Mouse (Mus musculus): ENCODE data around the gene Gpx3.
"Not testable (repeated sequence)": the region's sequence is repeated elsewhere in the genome, so short reads cannot be mapped to it uniquely, and the experiment has no call there.

The Gpx3 gene

DNA sequence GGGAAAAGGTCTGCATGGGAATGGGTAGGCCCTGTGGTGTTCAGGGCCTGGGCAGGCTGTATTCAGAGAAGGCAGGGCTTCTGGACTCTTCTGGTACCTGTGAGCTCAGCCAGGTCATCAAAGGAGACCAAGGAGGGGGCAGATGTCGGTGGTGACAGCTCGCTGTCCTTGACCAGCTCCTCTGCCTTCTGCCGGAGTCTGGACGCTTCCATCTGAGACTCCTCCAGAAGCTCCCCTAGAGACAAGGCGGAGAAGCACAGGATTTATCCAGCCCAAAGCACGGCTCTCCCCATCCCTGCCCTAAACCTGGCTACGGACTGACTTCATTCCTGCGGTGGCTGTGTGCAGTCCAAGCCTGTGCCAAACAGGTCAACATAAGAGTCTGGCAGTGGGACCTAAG lies 37.2 kb downstream of the Gpx3 start:
- DNase-seq (ENCODE audit: low spot score in 2 of 2), result no peak

GRCm38 (mm10) chr11:54940056-54940455 lies 37.8 kb downstream of the Gpx3 start:
- no peak for DNase-seq (ENCODE audit: low spot score in 2 of 2)

DNA sequence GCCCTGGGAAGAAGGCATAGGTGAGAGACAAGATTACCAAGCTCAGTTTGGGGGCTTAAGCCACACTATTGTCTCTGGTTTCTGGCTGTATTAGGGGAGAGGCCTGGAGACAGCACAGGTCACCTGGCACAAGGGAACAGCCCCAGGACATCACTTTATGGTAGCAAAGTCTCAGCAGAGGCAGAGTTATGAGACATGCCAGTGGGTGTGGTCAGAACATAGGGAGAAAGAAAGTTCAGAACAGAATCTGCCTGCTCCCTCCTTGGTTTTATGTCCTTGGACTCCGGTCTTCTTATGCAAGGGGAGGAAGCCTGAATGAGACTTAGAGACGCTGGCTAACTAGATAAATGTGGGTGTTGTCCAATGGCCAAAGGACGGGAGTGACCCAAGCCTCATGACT lies 42.4 kb downstream of the Gpx3 start:
- DNase-seq (ENCODE audit: low spot score in 2 of 2), result no peak

DNA sequence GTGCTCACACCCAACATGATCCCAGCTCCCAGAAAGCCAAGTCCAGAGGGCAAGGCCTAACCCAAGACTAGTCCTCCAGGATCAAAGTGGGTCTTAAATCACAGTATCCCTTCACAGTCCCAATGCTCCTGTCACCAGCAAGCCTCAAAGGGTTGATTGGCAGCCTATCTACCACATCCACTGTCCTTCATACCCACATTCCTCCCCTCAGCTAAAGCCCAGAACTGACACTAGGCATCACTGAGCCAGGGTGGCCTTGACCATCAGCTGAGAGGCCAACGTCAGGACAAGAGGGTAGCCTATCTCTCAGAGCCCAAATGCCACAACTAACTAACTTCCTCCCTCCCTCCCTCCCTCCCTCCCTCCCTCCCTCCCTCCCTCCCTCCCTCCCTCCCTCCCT lies 47.5 kb downstream of the Gpx3 start:
- DNase-seq (ENCODE audit: low spot score in 2 of 2), result no peak

- DNase-seq (ENCODE audit: low spot score in 2 of 2), result no peak
Observed at GRCm38 (mm10) chr11:54950684-54951083, 48.4 kb downstream of the Gpx3 start.

GRCm38 (mm10) chr11:54952651-54953050 lies 50.4 kb downstream of the Gpx3 start:
- peak; percentile 47 to 49 for DNase-seq (ENCODE audit: low spot score in 2 of 2)

GRCm38 (mm10) chr11:54953993-54954446 lies 51.8 kb downstream of the Gpx3 start:
- no peak for DNase-seq (ENCODE audit: low spot score in 2 of 2)

DNA sequence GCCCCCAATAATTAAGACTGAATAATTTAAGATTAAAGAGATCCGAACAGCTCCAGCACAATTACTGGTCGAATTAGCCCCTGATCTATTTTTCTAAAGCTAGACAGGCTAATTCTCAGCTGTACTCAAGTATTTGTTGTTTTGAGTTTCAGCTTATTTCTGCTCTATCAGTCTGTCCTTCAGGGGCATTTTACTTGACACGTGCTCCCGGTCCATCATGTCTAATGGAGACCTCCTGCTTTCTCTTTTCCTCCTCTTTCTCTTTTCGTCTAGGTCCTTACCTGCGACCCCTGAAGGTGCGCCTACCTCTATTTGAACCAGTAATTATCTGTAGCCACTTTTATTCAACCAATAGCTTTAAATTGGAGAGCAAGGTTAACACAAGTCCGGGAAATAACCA lies 52.5 kb downstream of the Gpx3 start:
- no peak for DNase-seq (ENCODE audit: low spot score in 2 of 2)

- not testable (repeated sequence) for DNase-seq (ENCODE audit: low spot score in 2 of 2)
Observed at GRCm38 (mm10) chr11:54955400-54955734, 53.1 kb downstream of the Gpx3 start.

DNA sequence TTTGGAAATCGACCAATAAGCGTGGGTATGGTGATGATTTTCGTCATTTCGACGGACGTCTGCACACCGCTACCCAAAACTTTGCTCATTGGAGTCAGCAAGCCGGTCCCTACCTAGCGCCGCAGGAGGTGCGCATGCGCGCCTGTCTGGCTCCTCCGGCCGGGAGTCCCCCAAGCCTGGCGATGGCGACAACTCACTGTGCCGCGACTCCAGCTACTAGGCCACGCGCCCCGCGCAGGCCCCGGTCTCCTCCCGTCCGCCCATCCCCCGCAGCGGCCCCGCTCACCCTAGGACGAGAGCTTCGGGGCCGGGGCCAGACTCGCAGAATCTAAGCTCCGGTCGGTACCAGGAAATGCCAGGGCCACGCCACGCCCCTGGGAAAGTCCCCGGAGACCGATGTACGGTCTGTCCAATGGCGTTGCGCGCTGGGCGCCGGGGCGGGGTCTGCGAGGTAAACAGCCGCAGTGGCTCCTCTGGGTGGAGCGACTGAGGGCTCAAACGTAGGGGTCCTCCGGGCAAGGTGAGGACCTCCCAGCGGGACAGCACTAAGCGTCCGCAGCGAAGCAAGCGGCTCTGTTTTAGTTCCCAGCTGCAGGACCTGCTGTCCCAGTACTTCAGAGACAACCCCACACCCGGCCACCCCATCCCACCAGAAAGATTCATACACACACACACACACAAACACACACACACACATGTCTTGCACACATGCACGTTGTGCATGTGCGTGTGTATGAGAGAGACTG lies 53.7 kb downstream of the Gpx3 start:
- DNase-seq (ENCODE audit: low spot score in 2 of 2), result peak; percentile 99

- peak in 1 of 2 experiments; percentile 56 for DNase-seq (ENCODE audit: low spot score in 2 of 2)
Observed at GRCm38 (mm10) chr11:54956912-54957311, 54.7 kb downstream of the Gpx3 start.

DNA sequence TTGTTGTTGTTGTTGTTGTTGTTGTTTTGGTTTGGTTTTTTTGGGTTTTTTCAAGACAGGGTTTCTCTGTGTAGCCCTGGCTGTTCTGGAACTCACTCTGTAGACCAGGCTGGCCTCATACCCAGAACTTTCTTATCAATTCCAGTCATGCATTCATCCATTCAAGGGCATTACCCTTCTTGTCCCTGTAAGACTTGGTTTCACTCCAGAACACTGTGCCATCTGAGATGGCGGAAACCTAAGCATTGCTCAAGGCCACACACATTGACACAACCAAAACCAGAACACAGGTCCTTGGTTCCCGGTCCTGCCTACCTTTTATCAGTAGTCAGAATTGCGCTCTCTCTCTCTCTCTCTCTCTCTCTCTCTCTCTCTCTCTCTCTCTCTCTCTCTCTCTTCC lies 55.5 kb downstream of the Gpx3 start:
- not testable (repeated sequence) for DNase-seq (ENCODE audit: low spot score in 2 of 2)

- peak; percentile 76 for DNase-seq (ENCODE audit: low spot score in 2 of 2)
Observed at GRCm38 (mm10) chr11:54958571-54959073, 56.4 kb downstream of the Gpx3 start.

Data from natural killer cell, adult 2 months (primary cell).